Mouse (Mus musculus): ENCODE measurements around the gene Eml6.
A peak's percentile ranks its signal among the peaks of the same experiment; 100 is the strongest.

DNA sequence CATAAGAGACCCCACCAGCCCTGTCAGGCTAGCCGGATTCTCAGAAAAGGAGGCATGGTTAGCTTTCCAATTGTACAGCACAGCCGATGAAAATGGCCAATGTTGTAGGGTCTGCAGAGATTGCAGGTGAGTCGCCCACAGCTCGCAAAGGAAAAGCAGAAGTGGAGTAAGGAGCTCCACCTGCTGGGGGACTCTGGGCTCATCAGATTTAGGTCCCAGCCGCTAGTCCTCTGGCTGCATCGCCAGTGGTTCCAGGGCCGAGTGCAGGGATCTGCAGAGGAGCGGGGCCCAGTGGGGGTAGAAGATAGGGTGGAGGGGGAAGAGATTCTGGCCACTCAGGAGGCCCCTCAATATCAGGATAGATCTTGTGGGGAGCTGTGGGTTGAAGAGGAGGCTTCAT is 31.5 kb upstream of the Eml6 start:
- TF ChIP-seq POLR2A (IDR thresholded peaks at IDR 0.05; ENCODE audit: control insufficient read depth, low read depth, low read length), result no peak
- peak; percentile 27; the same call in 1 of the 2 replicates for TF ChIP-seq CTCF (IDR thresholded peaks at IDR 0.05; ENCODE audit: control insufficient read depth, insufficient read depth, insufficient replicate concordance, low read depth, low read length)
